Mouse (Mus musculus) telencephalon, adult 2 months (tissue): ENCODE measurements around the gene Plk1.
A peak's percentile ranks its signal among the peaks of the same experiment; 100 is the strongest.

Experiments
- DNase-seq: peaks from one replicate; pipeline ENCODE4 v3.0.0-alpha.2; 2011; ENCODE audit warnings: low read depth, low spot score

The Plk1 gene

GRCm38 (mm10) chr7:122158915-122159902, at the start of gene Plk1:
TSS of gene Plk1 (plus strand) at chr7:122159439.
- peak; percentile 62 for DNase-seq

- no peak for DNase-seq
These were observed 35.7 kb upstream of the Plk1 start for GRCm38 (mm10) chr7:122123518-122123917.

- no peak for DNase-seq
These were observed 33.6 kb upstream of the Plk1 start for GRCm38 (mm10) chr7:122125636-122126035.

GRCm38 (mm10) chr7:122126946-122127345, 32.3 kb upstream of the Plk1 start:
- no peak for DNase-seq

- no peak for DNase-seq
These were observed 27.4 kb upstream of the Plk1 start for GRCm38 (mm10) chr7:122131834-122132233.

- DNase-seq, result peak; percentile 95
These were observed 26.5 kb upstream of the Plk1 start, which contains the start of the genes Palb2 and Dctn5 for GRCm38 (mm10) chr7:122132497-122133337. TSS of gene Palb2 (minus strand) at chr7:122132985. TSS of gene Dctn5 (plus strand) at chr7:122133041.

- DNase-seq, result no peak
These were observed 26.0 kb upstream of the Plk1 start for GRCm38 (mm10) chr7:122133338-122133625.

GRCm38 (mm10) chr7:122135070-122135469, 24.2 kb upstream of the Plk1 start:
- DNase-seq, result no peak

GRCm38 (mm10) chr7:122137071-122137470, 22.2 kb upstream of the Plk1 start:
- no peak for DNase-seq

GRCm38 (mm10) chr7:122138190-122138589, 21.0 kb upstream of the Plk1 start:
- no peak for DNase-seq

- no peak for DNase-seq
These were observed 18.2 kb upstream of the Plk1 start for GRCm38 (mm10) chr7:122140991-122141390.

GRCm38 (mm10) chr7:122152473-122152872, 6.8 kb upstream of the Plk1 start:
- DNase-seq, result no peak

GRCm38 (mm10) chr7:122158488-122158887, 751 bp upstream of the Plk1 start:
- no peak for DNase-seq

GRCm38 (mm10) chr7:122160037-122160436, 798 bp downstream of the Plk1 start:
- no peak for DNase-seq

- DNase-seq, result no peak
These were observed 4.5 kb downstream of the Plk1 start for GRCm38 (mm10) chr7:122163766-122164165.

- DNase-seq, result no peak
These were observed 8.0 kb downstream of the Plk1 start for GRCm38 (mm10) chr7:122167203-122167602.

GRCm38 (mm10) chr7:122170705-122171104, 11.5 kb downstream of the Plk1 start:
- DNase-seq, result no peak

GRCm38 (mm10) chr7:122171613-122172012, 12.4 kb downstream of the Plk1 start:
- no peak for DNase-seq

GRCm38 (mm10) chr7:122180720-122181119, 21.5 kb downstream of the Plk1 start:
- no peak for DNase-seq

GRCm38 (mm10) chr7:122184569-122184968, 25.3 kb downstream of the Plk1 start:
- no peak for DNase-seq

GRCm38 (mm10) chr7:122186043-122186442, 26.8 kb downstream of the Plk1 start, which contains the start of gene Ern2:
TSS of gene Ern2 (minus strand) at chr7:122186207.
- no peak for DNase-seq

- DNase-seq, result no peak
These were observed 30.2 kb downstream of the Plk1 start for GRCm38 (mm10) chr7:122189484-122189883.
